Mouse (Mus musculus): ENCODE results near the gene Esp3. TPM values are rescaled to one million over a fixed set of nuclear protein-coding genes. Genes with fewer than 3 reads are reported as not detected.
"Not testable (repeated sequence)": the region's sequence is repeated elsewhere in the genome, so short reads cannot be mapped to it uniquely, and the experiment has no call there.

Gene Esp3
- not detected in 2 replicates for polyA plus RNA-seq (2012; rRNA removed)

DNA sequence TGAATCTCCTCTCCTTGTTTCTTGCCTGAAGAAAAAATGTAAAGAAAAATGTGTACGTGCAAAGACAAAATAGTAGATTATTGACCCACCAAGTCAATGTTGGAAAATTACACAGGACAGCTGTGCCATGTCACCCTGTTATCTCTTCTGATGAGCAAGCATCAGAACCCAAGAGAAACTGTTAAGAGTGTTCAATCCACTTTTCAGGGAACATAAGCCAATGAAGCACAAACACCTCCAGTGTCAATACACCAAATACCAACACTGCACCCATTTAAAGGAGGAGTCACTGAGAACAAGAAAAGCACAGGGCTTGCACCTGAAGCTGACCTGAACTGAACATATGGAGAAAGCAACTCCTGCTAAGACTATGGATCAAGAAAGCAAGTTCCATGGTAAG is at the start of gene Esp3:
Gene Esp3 (plus strand): TSS at position 301 of the 400 bp plus-strand sequence.
- not testable (repeated sequence) for H3K4me1 ChIP-seq (ENCODE audit: control insufficient read depth, insufficient read depth, low read length); H3K27ac ChIP-seq (ENCODE audit: insufficient read depth, low read length); H3K4me3 ChIP-seq (ENCODE audit: insufficient read depth, low read length)

DNA sequence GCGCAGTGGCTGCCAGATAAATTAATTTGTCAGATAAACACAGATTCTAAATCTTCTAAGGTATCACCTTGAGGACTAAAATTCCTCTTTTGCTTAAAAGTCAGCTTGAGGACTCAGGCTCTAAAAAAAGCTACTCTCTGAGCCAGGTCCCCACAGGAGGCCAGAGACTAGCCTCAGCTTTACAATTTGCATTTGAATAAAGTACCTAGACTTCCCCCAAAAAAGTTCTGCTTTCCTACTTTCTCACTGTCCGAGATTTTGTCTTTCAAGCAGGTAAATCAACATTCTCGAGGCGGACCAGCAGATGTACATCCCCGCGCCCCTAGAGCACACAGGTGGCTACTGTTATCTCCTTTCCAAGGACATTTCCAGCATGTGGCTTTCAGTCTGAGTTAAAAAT is 48.0 kb upstream of the Esp3 start:
- not testable (repeated sequence) for H3K4me1 ChIP-seq (ENCODE audit: control insufficient read depth, insufficient read depth, low read length); H3K4me3 ChIP-seq (ENCODE audit: insufficient read depth, low read length)

DNA sequence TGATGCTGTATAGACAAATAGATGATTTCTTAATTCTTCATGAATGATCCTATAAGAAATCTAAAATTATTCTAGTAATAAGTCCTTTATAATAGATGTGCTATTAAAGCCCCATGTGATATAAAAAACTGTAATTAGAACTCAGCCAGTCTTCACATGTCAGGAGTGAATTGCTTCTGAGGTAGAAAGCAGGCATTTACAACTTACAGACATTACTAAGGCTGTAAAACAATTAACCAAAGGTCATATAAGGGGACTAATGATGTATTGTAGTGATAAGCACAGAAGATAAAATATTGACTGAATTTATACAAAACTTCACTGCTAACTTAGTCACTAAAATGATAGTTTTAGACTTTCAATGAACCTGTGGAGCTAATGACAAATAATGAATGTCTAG is 40.6 kb upstream of the Esp3 start:
- H3K4me3 ChIP-seq (ENCODE audit: insufficient read depth, low read length) = no peak overlapping the region
- TF ChIP-seq CTCF (IDR thresholded peaks at IDR 0.05; ENCODE audit: extremely low read depth, insufficient read depth, low read length) = no peak
- TF ChIP-seq POLR2A (IDR thresholded peaks at IDR 0.05; ENCODE audit: extremely low read depth, insufficient read depth, low read length) = no peak
- H3K27ac ChIP-seq (ENCODE audit: insufficient read depth, low read length) = no peak overlapping the region
- H3K4me1 ChIP-seq (ENCODE audit: control insufficient read depth, insufficient read depth, low read length) = no peaks in the 10 kb centered on the region

More for the DNA sequence above, 48.0 kb upstream of the Esp3 start:
- H3K27ac ChIP-seq (ENCODE audit: insufficient read depth, low read length) = not testable (repeated sequence)

DNA sequence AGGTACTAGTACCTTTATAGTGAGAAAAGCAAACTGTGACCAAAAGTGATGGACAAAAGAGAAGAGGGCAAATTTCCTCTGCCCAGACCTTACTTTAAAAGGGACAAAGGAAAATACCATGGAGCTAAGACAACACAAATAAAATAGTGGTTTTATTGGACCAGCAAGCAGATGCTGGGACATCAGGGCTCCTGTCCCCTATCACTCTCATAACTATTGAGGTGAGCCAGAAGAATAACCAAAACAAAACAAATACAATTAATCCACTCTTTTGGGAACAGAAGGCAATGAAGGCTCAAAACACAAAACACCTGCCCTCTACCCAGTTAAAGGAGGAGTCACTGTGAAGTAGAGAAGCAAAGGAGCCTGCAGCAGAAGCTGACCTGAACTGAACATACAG is 33.6 kb upstream of the Esp3 start, which contains the start of gene Esp4:
Gene Esp4 (plus strand): TSS at position 301 of the 400 bp plus-strand sequence.
- Histone ChIP-seq H3K4me3 (ENCODE audit: insufficient read depth, low read length) (no peak within 1 kb of the TSS), H3K27ac (ENCODE audit: insufficient read depth, low read length) (no peak within 1 kb of the TSS), H3K4me1 (ENCODE audit: control insufficient read depth, insufficient read depth, low read length) (no peaks in the 10 kb centered on the region)
- no peak for TF ChIP-seq POLR2A (IDR thresholded peaks at IDR 0.05; ENCODE audit: extremely low read depth, insufficient read depth, low read length)
- no peak for TF ChIP-seq CTCF (IDR thresholded peaks at IDR 0.05; ENCODE audit: extremely low read depth, insufficient read depth, low read length)

DNA sequence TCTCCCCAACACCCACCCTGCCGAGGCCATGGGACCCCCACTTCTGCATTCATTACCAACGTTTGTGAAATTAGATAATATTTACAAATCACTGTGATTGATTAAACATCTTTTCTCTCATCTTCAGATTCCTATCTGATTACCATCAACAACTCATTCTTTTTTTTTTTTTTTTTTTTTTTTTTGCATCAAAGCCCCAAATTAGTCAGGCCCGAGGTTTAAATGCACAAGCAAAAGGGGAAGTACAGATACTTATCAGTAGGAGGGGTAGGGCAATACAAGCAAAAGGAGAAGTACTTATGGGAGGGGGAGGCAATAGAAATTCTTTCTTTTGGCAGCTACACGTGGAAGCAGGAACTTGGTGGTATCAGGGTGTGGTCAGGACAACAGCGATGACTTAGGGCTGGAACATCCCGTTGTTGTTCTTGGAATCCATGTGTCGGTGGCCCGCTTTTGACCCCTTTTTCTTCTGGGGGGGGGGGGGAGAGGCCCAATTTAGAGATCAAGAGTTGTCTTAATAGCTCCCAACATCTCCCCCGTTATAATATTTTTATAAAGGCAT is 30.3 kb downstream of the Esp3 start:
- H3K4me3 ChIP-seq (ENCODE audit: insufficient read depth, low read length); H3K4me1 ChIP-seq (ENCODE audit: control insufficient read depth, insufficient read depth, low read length); H3K27ac ChIP-seq (ENCODE audit: insufficient read depth, low read length): not testable (repeated sequence)

DNA sequence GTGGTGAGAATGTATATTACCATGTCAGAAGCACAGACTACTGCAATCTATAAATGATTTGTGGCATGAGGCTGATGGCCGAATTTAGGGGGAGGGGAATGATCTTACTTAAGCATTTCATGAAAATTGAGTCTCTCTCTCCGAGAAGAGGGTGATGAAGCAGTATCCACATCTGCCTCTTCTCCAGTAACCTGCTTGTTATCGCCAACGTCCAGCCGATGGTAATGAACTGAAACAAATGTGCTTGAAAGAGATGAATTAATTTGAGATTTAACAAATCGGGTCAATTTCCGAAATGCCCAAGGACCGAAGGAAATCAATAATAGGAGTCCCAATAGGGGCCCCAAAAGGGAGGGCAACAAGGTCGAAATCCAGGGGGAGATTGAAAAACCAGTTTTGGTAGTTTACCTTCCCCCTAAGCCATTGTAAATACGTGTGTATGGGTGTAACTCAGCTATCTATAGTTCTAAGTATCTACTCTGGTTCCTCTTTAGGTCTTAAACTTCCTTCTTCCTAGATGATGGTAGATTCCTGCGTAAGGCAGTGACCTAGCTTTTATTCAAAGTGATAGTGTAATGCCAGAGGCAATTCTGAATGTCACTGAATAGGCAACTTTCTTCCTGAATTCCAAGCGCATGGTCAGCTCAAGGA is 31.4 kb downstream of the Esp3 start:
- not testable (repeated sequence) for H3K27ac ChIP-seq (ENCODE audit: insufficient read depth, low read length); H3K4me3 ChIP-seq (ENCODE audit: insufficient read depth, low read length); H3K4me1 ChIP-seq (ENCODE audit: control insufficient read depth, insufficient read depth, low read length)

Other genes with a start within 250 kb of the Esp3 start
- not detected in 2 replicates for gene Esp8, start 112.1 kb upstream of the Esp3 start, polyA plus RNA-seq (2012; rRNA removed)
- not detected in 2 replicates for gene Esp6, start 70.6 kb upstream of the Esp3 start, polyA plus RNA-seq (2012; rRNA removed)
- gene Esp4, start 33.5 kb upstream of the Esp3 start, polyA plus RNA-seq (2012; rRNA removed) = not detected in 2 replicates
- not detected in 2 replicates for gene Esp1, start 95.0 kb downstream of the Esp3 start, polyA plus RNA-seq (2012; rRNA removed)
- not detected in 2 replicates for gene Crisp2, start 174.9 kb downstream of the Esp3 start, polyA plus RNA-seq (2012; rRNA removed)
- gene Rhag, start 179.1 kb downstream of the Esp3 start, polyA plus RNA-seq (2012; rRNA removed) = not detected in 2 replicates
- 0.19 and 0.42 TPM in 2 replicates for gene 9130008F23Rik, start 248.5 kb downstream of the Esp3 start, polyA plus RNA-seq (2012; rRNA removed)

Data from cortical plate, adult 2 months (tissue).